Mouse (Mus musculus) T-helper 2 cell (primary cell): ENCODE results near the gene Olfr1369-ps1.
"Not testable (repeated sequence)": the region's sequence is repeated elsewhere in the genome, so short reads cannot be mapped to it uniquely, and the experiment has no call there.

ENCODE experiments used
- in situ Hi-C: fragments of 300-600 bp; cut with MboI, MseI; formaldehyde crosslinking; loops from one replicate; pipeline ENCODE4 v1.15.1; 2025; ENCODE audit warnings: high pct_unique_total_duplicates

Gene Olfr1369-ps1

DNA sequence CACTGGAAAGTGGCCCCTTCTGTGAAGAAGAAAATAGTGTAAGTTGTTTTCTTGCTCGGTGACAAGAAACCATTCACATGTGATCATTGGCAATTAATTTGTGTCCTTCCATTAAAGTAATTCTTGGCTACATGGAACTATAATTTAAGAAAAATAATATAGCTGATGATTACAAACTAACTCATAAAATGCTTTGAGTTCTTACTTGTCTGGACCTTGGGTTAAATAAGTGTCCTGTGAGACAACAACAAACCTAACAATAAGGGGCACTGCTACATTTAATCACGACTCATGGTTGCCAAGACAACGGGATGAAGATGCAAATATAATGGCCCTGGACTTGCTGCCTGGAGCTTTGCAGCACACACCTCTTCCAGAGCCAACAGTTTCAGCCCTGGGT lies at the start of gene Olfr1369-ps1:
Olfr1369-ps1 (plus strand) TSS at position 301 of the 400 bp plus-strand sequence.
- in situ Hi-C loops = not testable (repeated sequence)

DNA sequence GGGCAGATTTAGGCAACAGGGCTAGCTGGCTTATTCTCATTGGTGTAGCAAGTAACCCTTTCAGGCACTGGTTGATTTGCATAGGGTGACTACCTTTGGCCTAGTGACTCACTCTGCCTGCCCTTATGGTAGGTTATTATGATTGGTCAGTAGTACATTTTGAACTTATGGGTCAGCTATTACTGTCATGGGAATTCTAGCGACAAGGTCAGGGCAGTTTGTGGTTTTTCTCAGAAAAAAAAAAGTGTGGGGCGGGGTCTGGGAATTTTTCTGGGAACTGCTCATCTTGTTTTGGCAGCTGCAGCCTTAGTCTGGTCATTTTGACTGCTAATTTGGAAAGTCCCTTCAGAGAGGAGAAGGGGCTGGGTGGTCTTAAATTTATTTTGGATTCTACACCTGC lies 45.3 kb upstream of the Olfr1369-ps1 start:
- in situ Hi-C loops = no loop called here

DNA sequence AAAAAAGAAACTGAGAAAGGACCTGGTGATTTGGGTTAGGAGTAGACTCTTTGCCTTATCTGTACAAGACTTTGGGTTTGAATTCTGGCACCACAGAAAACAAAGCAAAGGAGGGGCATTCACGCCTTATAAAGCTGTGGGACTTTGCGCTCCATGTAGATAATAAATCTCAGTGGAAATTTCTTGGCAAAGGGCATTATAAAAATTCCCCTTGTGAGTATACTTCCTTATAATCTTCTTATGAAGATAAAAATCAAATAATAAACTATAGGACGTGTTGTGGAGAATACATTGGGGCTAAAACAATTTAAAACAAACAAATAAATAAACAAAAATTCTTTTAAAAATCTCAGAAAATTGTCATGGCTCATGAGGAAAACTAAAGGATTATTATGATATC lies 36.4 kb upstream of the Olfr1369-ps1 start, which contains the start of gene Olfr1370:
Olfr1370 (minus strand) TSS at position 101 of the 400 bp plus-strand sequence.
- in situ Hi-C loops = no loop called here

DNA sequence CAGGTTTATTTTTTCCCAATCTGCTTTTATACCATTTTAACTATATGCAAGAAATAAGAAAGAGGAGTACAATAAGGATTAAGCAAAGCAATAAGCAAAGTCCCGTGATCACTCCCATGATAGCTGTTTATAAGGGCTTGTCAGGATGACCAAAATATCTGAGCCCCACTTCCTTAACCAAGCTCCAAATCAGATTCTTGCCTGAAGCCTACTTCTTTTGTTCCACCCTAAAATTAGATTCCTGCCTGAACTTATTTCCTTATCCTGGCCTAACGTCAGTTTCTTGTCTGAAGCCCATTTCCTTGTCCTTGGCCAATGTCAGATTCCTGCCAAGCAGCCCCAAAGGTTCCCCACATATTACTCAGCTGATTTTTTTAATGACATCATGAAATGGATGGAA lies 28.6 kb upstream of the Olfr1369-ps1 start:
- in situ Hi-C loops = no loop called here

DNA sequence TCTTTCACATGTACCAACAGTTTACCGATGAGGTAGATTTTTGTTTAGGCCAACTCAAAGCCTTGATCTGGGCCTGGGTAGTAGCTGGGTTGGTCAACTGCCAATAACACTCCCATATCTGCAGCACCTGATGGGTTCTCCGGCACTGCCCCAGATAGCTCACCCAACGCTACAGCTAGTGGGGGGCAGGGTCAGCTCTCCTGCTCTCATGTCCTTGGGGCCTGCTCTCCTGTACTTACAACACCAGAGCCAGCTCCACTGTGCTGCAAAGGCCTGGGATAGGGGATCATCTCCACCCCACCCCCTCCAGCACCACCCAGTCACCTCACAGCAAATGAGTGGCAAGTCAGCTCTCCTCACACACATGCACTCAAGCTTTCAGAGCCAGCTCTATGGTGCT lies 1.5 kb upstream of the Olfr1369-ps1 start:
- in situ Hi-C loops = no loop called here

DNA sequence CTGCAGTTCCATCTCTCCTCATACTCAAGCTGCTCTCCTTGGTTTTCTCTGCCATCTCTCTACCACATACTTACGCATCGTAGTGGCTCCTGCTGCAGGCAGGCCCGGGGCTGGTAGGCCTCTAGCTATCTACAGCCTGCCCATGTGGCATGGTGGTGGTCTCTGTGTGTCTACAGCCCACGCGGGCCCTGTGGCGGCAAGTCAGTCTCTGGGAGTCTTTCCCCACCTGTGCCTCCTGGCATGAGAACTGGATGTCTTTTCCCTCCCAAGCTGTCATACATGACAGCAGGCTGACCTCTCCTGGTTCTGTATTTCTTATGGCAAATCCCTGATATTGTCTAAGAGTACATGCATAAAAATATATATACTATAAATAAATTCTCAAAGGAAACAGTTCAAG lies 842 bp upstream of the Olfr1369-ps1 start:
- in situ Hi-C loops = no loop called here

DNA sequence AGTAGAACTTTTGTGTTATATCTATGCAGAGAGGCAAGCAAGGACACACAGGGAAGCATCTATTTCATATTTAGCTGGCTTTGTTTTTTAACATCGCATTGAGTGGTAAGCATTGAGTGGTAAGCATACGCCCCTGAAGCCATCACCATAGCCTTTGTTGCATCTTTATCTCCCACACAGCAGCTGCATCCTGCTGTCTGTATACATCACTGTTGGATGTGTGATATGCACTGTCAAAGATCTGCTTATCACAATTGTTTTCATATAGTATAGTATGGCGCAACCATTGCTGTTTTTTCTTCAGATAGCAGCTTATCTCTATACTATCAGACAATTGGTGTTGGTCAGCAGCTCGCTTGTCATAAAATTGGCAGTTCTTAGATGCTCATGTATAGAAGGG lies 2.8 kb downstream of the Olfr1369-ps1 start:
- in situ Hi-C loops = no loop called here

DNA sequence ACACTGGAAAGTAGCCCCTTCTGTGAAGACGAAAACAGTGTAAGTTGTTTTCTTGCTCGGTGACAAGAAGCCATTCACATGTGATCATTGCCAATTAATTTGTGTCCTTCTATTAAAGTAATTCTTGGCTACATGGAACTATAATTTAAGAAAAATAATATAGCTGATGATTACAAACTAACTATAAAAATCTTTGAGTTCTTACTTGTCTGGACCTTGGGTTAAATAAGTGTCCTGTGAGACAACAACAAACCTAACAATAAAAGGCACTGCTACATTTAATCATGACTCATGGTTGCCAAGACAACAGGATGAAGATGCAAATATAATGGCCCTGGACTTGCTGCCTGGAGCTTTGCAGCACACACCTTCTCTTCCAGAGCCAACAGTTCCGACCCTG lies 18.1 kb downstream of the Olfr1369-ps1 start, which contains the start of gene Olfr263:
Olfr263 (plus strand) TSS at position 301 of the 400 bp plus-strand sequence.
- in situ Hi-C loops = not testable (repeated sequence)

DNA sequence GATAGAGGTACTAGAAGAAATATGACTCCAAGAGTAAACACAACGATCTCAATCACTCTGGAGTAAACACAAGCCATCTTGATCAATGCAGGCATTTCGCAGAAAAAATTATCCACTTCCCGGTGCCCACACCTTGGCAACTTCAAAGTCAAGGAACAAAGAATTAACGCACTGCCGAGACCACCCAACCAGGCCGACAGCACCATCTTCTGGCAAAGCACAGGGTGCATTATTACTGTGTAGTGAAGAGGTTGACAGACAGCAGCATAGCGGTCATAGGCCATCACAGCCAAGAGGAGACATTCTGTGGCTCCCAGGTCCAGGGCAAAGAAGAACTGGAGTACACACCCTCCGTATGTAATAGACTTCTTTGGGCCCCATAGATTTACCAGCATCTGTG lies 31.1 kb downstream of the Olfr1369-ps1 start:
- in situ Hi-C loops = no loop called here

DNA sequence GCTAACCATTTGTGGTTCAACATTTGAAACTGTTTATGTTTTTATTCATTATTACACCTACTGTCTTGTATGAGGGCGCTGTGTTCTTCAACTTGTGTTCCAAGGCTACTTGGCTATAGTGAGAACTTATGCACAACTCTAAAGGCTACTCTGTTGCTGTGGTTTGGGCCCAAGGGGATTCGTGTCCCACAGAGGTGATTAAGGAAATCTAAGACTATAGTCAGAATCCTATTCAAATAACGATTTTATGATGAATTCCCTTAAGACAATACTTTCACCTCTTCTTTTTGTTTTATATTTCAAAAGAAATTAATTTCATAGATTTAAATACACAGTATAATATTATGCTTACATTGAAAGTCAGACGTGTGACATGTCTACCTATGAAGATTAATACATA lies 34.5 kb downstream of the Olfr1369-ps1 start, which contains the start of gene Olfr1368:
Olfr1368 (minus strand) TSS at position 101 of the 400 bp plus-strand sequence.
- in situ Hi-C loops = no loop called here

DNA sequence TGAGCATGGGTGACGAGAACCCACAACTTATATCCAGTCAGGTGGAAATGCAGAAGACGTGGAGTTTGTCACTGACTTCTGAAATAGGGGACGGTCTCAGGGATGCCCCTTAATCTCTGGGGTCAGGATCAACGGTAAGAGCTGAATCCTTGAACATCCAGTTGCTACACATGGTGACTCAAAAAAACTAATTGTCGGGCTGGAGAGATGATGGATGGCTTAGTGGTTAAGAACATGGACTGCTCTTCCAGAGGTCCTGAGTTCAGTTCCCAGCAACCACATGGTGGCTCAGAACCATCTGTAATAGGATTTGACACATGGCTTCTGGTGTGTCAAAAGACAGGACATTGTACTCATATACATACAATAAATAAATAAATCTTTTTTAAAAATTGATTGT lies 44.6 kb downstream of the Olfr1369-ps1 start:
- in situ Hi-C loops = no loop called here

DNA sequence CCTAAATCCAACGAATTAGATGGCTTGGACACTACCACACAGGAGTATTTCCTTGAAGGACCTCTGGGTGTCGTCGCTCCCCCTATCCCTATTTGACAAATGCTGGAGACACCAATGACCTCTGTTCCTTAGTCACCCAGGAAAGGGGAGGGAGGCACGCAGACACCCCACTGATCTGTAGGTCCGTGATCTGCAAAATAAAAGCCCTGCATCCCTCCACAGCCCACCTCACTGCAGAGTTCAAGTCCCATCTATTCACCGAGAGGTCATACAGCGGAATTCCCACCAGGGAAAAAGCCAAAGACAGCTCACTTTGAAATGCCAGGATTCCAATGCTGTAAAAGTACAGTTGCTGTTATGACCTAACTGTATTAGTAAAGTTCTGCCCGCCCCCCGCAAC lies 46.8 kb downstream of the Olfr1369-ps1 start:
- in situ Hi-C loops = no loop called here

DNA sequence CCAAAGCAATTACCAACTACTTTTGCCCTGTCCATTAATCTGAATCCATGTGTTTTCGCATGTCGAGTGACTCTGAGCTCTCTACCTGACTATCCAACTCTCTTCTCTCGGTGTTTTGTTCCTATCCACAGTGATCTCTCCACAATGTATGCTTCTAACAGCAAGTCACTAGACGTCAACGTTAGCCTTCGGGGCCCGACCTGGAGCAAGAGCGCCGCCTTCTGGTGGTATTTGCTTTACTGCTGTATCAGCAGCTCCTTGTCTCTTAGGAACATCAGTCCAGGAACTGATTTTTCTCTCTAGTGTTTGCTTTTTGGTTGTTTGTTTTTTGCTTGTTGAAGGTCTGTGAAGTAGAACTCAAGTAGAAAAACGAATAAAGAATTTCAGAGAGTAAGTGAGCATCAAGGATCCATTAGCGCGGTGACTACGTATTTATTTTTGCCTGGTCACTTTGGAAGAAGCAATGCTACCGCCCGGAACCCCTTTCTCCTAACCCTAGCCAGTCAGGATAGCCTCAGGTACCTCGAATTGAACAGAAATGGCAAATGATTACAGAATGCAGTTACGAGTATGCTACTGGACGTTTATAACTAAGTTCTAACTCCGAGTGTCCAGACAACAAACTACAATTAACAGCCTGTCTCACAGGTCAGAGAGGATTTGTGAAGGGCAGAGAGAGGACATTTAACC lies 47.6 kb downstream of the Olfr1369-ps1 start:
- in situ Hi-C loops = no loop called here

DNA sequence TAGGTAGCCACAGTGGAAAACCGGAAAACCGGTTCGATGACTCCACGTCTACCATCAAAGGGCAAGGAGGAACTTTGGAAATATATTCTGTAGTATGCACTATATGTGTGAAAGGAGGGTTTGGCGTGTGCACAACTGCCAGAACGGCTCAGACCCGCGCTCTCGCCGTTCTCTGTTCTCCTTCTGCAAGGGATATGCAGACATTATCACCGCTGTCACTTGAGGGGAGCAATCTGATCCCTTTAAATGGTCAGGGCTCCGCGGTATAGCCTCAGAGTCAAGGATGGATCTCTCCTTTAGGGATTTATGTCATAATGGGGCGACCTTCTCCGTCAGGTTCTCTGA lies 48.2 kb downstream of the Olfr1369-ps1 start:
- in situ Hi-C loops = no loop called here

DNA sequence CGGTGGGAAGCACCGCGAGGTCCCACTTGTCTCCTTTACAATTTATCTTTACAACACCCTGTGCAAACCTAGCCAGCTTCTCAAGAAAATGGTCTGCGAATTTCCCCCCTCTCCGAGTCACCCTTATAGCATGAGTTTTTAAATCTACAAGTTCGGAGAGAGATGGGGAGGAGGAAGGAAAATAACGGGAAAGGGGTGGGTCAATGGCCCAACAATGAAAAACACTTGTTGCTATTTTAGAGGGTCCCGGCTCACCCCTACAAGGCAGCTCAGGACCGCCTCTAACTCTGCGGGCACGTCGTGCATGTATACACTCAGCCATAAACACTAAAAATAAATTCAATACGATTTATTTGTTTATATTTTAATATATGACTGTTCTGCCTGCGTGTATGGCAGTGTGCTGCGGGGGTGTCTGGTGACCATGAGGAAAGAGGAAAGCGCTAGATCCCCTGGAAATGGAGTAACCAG lies 48.8 kb downstream of the Olfr1369-ps1 start:
- in situ Hi-C loops = no loop called here

DNA sequence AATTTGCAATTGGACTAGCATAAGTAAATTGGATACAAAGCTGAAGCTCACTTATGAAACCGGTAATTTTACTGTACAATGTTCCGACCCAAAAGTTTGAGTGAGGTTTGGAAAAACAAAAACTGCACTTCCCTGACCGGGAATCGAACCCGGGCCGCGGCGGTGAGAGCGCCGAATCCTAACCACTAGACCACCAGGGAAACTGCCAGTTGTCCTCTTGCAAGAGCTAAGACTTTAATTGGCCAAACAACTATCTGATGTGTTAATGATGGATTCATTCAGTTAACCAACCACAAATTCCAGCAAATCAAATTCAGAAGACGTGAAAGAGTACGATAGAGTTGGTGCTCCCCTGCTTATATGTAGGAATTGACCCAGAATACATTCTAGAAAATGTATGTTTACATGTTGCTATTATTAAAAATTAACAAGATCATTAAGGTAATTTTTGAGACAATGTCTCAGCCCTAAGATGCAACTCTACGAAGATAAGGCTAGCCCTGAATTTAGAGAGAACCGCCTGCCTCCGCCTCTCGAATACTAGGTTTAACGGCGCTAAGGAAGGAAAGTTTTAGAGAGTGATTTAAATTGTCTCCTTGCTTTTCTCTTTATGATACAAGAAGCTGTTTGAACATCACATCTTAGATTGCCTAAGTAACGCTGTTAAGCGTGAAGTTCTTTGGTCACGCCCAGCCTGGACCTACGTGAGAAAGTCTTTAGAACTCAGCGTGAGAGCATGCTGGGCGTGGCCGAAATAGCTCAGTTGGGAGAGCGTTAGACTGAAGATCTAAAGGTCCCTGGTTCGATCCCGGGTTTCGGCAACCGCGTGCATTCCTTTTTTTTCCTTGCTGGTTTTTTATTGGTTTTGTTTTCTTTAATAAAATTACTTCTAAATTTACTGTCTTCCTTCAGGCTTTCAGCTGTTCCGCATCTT lies 49.6 kb downstream of the Olfr1369-ps1 start:
- in situ Hi-C loops = no loop called here

DNA sequence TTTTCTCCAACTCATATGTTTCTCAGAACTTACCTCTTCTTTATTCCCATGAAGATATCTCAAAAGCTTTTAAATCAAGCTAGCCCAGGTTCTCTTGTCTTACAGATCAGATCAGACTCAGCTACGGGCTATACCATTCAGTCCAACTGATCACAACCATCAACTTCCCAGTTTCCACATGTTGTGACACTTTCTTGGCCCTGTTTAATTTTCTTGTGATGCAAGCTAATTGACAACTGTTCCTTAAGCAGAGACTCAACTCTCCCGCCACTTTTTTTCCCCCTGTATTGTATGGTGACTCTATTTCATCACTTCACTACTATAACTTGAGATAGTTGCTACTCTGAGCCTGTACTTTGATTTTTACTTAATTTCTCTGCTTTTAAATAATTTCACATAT lies 50.3 kb downstream of the Olfr1369-ps1 start:
- in situ Hi-C loops = no loop called here

DNA sequence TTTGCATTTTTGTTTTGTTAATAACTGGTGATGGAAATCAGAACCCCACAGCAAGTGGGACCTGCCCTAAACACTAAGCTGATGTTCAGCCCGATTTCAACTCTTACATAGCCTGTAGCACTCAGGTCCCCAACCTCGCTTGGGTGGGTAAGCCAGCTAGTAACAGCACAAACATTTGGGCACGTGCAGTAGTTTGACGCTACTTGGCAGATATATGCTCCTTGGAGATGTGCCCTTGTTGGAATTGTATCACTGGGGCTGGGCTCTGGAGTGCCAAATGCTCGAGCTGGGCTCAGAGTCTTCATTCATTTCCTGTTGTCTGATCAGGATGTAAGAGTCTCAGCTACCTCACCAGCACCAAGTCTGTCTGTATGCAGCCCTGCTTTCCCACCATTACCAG lies 51.3 kb downstream of the Olfr1369-ps1 start:
- in situ Hi-C loops = no loop called here

DNA sequence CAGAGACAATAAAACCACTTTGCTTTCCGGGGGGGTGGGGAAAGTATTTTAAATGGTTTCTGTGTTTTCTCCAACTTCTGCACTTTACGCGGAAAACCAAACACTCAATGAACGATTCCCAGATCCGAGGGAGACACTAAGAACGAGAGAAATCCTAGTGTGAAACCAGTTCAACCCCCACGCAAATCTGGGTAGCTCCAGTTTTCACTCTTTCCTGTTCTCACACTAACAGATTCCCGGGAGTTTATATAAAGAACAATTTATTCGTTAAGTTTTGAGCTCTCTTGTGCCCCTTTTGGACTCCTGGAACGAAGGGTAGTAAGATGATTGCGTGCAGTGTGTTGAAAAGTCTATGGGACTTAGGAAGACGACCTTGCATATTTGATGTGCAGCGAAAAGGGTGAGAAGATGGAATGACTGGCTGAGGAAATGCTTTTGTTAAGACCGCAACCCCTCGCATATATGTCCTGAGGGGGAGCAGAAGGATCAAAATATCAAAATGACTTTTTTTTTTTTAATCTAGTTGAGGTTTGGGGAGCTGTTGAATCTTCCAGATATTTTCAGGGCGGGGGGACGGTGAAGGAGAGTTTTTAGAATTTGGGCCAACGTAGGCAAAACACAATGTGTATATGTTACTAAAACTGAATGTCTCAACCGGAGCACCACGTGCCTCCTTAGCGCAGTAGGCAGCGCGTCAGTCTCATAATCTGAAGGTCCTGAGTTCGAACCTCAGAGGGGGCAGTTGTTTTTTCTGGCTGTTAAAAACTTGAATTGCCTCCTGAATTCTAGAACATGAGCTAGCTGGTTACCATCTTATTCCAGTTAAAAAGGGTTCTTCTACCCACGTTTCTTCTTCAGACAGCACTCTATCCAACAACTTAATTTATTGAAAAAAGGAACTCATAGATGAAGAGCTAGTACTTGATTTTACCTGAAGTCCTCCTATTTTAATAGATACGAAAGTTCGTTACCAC lies 55.9 kb downstream of the Olfr1369-ps1 start:
- in situ Hi-C loops = loop anchor here (5.0 kb wide), 1 partner anchor 65 kb away; no protein-coding TSS in a partner anchor

DNA sequence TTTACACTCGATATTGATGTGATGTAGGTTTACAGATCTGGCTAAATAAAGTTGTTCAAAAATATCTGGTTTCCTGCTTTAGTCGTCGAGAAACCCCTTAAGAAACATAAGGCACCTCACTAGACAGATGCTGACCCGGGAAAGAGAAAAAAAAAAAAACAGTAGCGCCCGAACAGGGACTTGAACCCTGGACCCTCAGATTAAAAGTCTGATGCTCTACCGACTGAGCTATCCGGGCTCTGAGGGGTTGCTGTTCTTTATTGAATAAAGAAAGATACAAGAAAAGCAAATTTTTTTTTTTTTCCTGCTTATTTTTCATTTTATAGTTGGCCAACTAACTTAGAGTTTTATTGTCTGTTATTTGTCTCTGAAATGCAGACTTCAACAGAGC lies 56.6 kb downstream of the Olfr1369-ps1 start:
- in situ Hi-C loops = loop anchor here (5.0 kb wide), 1 partner anchor 64 kb away; no protein-coding TSS in a partner anchor

DNA sequence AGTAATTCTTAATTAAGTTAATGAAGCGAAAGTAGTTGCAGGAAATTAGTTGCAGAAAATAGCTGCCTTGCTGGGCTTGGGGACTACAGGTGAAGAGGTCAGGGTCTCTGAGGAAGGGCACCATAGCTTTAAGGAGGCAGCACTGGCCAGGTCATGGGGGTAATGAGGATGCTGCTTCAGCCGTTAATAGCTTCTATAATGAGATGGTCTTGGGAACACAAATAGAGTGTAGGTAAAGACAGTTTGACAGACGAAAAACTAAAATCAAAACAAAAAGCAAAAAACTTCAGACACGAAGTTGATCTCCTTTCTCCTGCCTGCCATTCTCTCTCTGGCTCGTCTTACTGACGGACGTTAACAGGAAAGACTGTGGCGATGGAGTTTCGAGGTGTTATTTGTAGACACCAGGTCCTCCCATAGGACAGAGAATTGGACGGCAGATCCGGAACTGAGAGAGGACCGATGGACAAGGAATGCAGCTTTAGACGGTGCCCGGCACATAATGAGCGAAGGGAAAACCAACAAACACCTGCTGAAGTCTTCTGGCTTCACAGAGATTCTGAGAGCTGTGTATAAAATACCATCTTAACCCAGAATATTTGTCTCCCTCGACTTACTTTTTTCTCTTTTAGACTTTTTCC lies 57.2 kb downstream of the Olfr1369-ps1 start:
- in situ Hi-C loops = loop anchor here (5.0 kb wide), 1 partner anchor 64 kb away; no protein-coding TSS in a partner anchor
